Mouse (Mus musculus): ENCODE measurements around the gene Coa5.

Coa5 gene

DNA sequence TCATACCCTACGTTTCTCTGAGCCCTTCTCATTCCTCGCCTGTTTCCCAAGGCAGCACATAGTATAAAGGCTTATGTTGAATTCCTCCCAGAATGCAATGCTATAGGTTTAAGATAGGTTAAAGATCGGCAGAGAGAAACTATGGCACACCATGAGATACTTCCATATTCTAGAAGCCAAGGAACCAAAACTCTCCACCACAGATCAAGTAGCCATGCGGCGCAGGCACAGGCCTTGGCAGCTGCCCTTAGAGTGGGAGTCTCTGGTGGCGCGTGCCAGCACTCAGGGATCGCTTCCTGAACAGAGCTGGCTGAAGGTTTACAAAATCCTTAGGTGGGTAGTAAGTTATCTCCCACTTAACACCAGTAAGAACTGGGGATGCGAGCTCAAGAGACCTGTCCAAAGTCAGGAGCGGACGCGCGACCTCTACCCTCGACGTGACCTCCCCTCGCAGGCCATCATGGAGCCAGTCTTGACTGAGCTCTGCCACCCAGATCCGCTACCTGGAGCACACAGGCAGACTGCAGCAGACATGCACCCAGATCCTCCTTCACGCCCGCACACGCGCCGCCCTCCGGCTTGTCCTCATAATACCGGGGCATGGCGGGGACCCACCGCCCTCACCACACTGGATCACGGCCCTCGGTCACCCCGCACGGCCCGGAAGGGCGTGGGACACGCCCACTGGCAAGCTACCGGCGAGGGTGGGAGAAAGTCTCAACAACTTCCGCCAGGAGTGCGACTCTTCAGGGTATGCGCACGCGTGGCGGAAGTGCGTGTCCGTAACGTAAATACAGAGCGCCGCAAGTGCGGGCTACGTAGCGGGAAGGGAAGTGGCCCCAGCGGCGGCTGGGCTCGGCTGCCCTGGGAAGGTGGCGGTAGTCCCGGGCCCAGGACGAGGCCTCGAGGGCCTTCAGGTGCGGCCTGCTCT is at the start of gene Coa5, which contains the start of gene Unc50:
Coa5 (minus strand) TSS at position 738 of the 931 bp plus-strand sequence.
Unc50 (plus strand) TSS at position 774 of the 931 bp plus-strand sequence.
- DNase-seq = peak; percentile 94 to 96

DNA sequence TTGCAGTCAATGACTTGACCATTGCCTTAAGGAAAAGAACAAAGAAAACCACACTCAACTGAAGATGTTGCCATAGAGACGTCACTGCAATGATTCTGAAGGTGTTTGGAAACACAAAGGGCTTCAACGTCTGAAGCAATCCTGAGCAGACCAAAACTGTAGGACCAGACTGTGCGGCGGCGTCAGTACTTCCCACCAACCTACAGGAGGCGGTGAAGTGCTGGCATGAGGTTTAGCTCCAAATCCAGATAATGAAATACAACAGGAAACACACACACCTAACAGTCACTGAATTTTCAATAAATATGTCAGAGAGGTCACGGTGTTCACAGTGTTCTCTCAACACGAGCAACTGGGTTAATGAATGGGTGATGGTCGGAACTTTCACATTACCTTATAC is 49.2 kb upstream of the Coa5 start:
- peak; percentile 46 to 58 for DNase-seq

DNA sequence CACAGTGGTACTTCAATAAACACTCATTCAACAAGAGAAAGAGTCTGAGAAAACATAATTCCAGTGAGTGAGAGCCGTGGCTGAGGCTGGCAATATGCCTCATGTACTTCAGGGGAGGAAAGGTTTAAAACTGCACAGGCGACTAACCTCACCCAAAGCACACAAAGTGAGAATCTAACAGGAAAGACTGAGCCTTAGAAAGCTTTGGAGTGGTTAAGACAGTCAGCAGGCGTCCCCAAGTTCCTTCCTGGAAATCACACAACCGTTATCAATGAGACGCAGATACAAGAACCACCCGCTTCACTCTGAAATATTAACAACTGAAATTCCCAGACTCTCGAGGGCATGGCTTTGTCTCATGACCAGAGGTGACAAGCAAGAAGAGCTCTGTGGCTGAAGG is 48.5 kb upstream of the Coa5 start:
- DNase-seq = no peak

DNA sequence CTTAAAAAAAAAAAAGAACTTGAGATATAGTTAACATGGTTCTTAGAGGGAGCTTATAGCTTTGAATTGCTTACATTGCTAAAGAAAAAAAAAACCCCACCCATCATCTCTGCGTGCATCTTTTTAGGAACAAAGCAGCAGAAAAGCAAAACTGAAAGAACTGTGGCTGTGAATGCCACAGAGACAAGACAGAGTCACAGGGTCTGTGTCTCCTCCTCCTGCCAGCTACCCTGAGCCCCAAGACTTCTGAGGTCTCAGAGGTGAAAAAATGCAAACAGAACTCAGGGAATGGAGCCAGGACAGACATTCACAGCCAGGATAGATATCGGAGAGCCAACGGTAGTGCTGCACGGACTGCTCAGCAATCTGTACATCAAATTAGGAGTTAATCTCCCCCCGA is 48.0 kb upstream of the Coa5 start:
- DNase-seq = no peak

DNA sequence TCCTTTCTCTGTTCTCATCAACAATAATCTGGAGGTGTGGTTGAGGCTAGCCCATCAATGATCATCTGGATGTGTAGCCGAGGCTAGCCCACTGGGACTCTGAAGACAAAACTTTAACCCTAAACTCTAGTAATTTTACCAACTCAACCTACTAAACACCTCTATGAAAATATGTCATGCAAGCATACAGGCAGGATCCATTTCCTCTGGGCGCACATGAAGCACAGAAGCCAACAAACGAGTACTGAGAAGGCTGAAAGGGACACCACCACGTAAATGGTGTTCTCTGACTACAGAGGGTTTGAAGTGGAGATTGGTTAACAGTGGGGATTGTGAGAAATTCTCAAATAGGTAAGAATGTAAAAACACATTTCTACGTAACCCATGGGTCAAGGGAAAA is 47.3 kb upstream of the Coa5 start:
- DNase-seq = no peak

DNA sequence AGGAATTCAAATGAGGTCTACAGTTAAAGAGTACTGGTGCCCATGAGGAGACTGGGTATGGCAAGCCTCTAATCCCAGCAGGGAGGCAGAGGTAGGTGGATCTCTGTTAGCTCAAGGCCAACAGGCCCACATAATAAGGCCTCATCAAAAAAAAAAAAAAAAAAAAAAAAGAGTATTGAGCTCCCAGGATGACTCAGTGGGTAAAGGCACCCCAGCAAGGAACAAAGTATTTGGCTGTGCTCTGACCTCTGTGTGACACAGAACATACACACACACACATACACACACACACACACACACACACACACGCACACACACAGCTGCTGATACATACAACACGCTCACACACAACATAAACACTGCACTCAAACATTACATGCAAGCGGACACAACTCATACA is 45.4 kb upstream of the Coa5 start:
- DNase-seq = no peak

DNA sequence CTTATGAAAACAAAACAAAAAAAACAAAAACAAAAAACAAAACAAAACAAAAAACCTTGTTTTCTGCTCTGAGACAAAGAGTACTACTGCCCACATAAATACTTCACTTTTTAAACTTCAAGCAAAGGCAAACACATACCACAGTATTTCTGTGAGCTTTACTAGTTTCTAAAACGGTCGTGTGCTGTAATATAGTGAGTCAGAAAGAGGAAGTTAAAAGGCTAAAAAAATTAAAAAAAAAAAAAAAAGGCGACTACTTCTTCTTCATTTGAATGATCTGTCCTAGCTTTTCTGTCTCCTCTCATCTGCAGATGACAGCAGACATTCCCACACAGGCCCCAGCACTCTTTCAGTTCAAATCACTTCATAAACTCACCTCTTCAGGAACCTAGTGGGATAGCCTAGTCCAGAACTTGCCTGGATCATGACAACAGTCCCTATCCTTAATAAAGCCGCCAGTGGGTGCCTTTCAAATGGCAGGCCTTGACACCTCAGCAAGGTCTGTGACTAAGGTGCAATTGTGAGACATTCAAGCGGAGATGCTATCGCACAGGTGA is 44.8 kb upstream of the Coa5 start:
- no peak for DNase-seq

DNA sequence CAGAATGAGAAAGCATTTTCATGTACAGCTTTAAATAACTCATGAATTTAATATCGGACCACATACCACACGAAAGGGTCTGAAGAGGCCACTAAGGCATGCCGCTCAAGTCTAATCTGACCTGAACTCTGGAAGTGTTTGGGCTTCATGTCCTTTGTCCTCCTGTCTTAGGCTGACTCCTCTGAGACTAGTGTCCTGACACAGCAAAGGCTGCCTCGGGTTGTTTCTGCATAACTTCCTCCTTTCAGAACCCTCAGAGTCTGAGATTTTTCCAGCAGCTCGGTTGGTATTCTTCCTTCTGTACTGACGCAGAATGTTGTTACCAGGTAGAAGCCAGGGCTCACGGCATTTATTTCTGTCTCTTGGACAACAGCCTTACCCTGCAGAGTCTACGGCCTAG is 44.1 kb upstream of the Coa5 start:
- peak in 1 of 2 experiments; percentile 12 for DNase-seq

DNA sequence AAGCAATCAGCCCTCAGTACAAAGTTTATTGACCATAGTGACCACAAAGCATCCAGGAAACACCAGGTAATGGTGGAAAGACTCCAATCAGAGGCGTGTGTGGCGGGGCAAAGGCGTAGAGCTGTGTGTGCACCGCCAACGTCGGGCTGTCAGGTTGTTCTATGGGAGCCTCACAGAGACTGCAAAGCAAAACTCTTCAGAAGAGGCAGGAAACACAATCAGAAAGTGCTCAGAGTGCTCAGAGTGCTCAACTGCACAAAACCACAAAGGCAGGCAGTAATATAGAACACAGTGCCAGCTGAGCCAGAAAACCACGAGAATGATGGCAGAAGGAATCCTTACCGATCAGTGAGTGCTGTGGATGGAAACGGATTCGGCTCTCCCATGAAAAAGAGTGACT is 43.3 kb upstream of the Coa5 start:
- DNase-seq = no peak

DNA sequence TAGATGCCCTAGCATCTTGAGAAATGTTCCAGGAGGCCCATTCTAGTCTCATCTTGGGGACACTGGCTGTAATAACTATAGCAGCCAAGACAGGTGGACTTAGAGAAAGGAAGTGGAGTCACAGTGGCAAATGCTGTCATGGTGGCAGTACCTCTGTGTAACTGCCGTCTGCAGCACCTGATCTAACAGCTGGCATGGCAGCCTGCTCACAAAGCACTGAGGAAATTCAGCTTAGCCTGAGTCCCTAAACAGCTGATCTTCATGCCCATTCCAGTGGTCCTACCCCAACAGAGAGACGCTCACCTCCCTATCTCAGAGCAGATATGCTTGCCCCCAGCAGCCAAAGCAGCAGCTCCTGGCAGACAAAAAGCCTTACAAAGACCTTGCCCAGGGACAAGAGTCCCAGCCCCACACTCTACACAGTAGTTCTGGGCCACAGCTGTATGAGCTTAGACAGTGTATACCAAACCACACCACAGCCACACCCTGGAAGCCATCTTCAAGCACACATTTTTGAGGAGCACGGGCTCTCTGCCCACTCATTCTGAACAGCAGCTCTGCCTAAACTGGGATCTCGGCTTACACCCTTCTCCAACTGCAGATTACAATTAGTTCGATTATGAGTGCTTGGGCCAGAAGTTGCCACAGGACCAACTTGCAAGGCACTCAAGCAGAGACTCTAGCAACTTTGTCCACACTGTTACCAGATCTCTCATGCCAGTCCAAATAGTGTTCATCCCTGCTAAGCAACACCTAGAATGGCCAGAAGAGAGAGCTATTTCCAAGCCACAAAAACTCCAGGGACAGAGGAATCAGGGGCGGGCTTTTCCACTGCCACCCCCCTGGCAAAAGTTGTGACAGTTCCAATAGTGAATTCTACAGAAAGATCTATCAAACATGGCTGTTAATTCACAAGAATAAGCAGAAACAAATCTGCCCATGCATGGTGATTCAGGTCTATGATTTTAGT is 41.6 kb upstream of the Coa5 start:
- no peak for DNase-seq

DNA sequence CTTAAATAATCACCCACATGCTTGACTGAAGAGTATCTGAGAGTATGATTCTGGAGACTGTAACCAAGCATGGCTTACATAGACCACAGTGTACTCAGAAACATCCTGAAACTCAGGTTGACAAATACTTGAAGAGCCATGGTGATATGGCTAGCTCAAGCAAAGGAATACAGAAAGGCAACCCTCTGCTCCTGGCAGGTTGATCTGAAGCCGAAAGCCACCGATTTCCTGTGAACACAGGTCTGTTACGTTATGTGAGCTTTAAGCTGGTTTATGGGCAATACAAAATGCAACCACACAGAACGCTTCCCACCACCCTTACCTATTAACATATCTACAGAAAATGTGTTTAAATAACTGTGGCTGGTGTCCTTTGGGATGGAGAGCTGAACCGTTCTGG is 39.1 kb upstream of the Coa5 start:
- DNase-seq = no peak

DNA sequence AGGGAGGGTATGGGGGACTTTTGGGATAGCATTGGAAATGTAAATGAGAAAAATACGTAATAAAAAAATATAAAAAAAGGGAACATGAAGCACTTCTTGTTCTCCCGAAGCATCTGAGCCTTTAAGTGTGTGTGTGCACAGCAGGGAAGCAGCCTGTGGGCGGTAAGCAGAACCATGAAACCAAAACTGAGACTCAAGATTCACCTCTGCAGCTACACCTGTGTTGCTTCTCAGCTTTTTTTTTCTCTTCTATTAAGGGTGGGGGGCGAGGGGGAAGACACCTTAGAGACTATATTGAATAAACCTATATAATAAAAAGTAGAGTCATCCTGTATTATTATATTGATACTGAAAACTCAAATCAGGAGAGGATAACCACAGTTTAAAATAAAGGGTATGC is 37.9 kb upstream of the Coa5 start:
- no peak for DNase-seq

DNA sequence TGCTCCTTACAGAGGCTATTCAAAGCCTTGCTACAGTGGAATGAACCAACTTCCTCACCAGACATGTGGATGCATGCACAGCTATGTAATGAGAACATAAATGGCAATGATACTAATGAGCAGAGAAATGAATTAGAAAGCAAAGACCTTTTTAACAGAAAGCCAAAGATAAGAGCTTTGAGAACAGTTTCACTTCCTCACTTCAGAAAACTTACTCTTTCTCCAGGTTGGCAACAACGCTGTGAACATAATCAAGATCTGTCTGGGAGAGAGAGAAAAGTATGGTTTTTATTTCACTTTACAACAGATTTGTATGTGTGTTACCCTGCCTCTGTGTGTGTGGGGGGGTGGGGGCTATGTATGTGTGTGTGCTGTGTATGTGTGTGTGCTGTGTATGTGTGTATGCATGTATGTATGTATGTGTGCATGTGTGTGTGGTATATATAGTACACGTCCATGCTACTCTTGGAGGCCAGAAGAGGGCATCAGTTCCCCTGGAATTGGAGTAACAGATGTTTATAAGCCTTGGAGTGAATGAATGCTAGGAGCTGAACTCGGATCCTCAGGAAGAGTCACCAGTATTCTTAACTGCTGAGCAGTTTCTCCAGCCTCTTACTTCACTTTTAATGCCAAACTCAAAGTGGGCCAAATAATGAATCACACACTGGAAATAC is 36.6 kb upstream of the Coa5 start:
- no peak for DNase-seq

DNA sequence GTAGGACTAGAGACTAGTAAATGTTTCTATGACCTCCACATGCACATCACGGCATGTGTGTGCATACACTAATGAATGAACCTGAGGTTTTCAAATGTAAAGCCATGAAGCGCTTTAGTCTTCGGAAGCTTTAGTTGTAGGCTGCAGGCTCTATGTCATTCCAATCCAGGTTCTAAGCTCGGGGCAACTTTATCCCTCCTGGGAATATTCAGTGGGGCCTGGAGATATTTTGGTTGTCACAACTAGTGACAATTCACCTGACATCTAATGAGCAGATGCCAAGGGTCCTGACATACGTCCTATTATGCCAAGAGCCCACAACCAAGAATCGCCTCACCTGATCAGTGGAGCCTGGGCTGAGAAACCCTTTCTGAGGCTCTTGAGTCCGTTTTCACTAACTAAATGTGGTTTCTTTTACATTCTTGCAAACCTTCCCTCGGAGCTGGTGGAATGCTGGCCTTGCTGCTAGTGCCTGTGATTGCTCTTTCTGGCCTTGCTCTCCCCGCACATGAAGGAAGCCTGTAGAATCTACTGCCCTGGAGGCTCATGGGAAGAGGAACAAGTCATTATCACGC is 35.1 kb upstream of the Coa5 start:
- DNase-seq = no peak

DNA sequence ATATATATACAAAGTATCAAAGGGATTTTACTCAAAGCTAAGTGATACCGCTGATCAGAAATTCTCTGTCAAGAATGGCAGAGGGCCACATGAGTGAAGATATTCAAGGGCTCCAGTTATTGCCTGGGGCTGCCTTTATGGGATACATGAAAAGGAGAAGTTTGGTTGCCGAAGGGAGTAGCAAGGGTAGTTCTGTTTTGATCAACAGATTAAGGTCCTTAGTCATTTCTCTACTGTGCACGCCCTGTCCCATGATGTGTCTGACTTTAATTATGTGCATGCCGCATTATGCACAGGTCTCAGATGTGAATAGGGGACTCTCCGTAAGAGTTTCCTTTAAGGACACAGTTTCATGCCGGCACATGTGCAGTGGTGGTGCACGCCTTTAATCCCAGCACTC is 27.6 kb upstream of the Coa5 start:
- no peak for DNase-seq

DNA sequence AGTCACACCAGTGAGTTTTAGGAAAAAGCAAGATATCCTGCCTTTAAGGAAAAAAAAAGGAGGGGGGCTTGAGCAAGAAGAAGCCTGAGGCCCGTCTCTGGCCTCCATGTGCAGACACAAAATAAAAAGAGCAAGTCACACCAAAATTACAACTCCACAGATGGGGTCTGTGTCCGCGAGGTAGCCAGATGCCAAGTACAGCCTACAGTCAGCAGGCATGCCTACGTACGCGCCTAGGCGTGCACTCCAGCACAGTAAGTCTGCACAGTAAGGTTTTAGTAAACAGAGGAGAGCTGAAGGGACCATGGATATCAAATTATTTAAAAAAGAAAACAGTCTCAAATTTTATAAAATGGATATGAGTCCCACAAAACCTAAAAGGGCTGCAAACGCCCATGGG is 21.4 kb upstream of the Coa5 start:
- no peak for DNase-seq

DNA sequence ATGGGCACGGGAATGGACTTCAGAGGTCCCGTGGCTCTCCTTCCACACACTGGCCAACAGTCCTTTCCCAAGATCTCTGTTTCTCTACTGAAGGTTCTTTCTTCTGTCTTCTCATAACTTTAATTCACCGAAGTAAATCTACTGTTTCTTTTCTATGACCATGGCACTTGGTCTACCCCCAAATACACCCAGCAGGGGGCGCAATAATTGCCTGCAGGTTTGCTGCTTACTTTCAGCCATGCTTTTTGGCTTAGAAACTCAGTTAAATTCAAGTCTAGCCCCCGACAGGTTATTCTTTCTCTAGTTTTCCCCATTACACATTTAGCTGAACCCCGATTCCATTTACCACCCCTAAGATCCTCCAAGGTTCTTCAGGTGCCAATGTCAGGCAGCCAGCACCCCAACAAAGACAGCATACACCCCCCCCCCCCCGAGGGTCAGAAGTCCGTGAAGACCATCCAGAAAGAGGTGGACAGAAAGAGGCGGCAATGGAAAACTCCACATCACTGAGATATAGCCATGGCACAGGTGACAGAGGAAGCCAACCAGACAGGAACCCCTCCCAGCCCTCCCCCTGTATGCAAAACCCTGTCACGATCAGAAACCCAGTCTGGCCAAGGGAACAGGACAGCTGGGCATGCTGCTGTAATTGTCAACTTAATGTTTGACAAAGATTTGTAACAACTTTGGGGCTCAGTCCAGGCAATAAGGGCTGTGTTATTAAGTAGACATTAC is 18.6 kb upstream of the Coa5 start:
- DNase-seq = peak; percentile 80 to 81

DNA sequence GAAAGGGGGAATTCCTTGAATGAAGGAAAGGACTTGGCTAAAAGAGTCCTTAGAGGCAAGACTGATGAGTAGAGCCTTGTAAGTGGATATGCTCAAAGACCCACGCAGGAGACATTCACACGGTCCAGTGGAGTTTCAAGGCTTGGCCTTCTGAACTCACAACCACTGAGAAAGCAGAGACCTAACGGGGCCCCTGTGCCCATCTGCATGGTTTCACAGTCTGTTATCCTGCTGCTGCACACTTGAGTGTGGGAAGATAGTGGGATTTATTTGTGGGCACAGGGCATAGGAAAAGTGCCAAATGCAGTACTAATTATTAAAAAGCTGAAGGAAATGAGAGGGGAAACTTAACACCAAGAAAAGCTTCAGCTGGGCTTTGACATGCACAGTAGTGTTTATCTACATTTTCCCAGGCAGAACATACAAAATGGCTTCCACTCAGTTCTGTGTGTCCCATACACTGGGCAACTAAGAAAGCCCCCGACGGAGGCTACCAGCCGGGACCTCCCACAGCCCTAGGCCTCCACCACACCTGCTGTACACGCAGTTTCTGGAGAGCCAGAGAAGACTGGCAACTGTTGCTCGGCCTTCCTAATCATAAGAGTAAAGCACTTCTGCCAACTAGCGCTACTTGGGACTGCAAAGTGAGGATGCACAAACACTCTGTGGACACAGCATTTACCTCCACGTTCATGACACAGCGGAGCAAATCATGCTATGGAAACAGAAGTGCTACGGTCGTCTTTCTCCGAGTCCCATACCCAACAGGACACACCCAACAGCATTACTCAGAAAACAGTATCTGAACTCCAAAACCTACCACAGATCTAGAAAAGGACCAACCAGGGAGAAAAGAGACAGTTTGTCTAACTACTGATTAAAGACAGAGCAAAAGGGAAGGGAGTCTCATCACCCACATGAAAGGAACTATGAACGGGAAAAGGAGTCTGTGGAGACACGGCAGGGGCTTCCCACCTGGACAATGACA is 13.2 kb upstream of the Coa5 start:
- DNase-seq = no peak

DNA sequence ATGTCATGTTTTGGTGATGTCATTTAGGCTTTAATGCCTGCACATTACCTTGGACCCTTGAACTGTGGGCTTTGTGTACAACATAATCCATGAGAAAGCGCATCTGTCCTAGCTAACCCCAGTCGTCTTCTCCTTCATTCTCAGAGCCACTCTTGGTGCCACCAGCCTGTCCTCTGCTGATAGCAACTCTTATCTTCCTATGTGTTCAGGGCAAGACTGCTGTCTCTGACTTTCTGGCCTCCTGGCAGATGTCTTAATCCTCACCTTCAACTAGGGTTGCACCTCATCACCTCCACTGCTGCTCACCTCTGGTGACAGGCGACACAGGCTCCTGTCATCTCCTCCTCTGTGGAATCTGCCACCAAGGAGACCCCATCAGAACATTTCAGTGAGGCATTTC is 6.5 kb upstream of the Coa5 start:
- DNase-seq = no peak

DNA sequence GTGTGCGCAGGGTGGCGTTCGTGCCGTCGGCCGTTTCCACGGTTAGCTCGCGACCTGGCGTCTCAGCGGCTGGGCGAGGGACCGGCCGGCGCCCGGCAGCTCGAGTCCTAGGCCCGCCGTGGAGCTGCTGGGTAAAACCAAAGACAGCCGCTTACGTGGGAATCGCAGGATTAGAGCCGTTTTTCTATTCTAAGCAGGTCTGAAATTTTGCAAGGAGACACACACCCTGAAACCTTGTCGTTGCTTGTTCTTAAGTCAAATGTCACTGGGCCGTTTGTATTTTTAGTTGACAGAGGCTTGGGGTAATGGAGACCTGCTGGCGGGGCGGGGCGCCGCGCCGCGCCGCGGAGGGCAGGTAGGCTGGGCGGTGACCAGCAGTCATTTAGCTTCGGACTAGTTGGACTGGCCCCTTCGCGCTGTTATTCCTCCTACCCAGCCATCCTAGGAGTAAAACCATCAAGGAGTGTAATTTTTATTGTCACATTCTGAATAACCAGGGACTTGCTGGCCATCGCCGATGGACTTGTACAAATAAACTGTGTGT is 466 bp upstream of the Coa5 start:
- DNase-seq = no peak

All from kidney, postnatal 4 days (tissue).